ENCODE assay signal across 23 mouse cellular contexts in genomic region chr1:143145111-143145984, GRCm38 (mm10).
"Had no signal": no experiment of that assay in that cellular context is flagged by ENCODE, and none has a peak within 500 bp of the region (broad histone marks: within the 10 kb centered on the region; RNA-seq: fewer than 3 reads in every experiment).

No protein-coding gene starts in this region.

- H3K4me2 ChIP-seq: kidney, embryonic 15.5 days; limb, embryonic 13.5 days; liver, embryonic 12.5 days; liver, embryonic 15.5 days; lung, embryonic 15.5 days; neural tube, embryonic 12.5 days; neural tube, embryonic 15.5 days had no signal

- DNase-seq: kidney, adult 8-10 months; kidney, postnatal 10 days; kidney, postnatal 36 days; liver; lung, adult 18-20 months; lung, postnatal 10 days; lung, postnatal 36 days; right cerebral cortex, adult 18-20 months; right cerebral cortex, postnatal 14 days; right cerebral cortex, postnatal 4 days; thymus, adult 2 months; thymus, postnatal 14 days; thymus, postnatal 4 days had no signal

- ATAC-seq: liver, embryonic 12.5 days had no signal

- H3K36me3 ChIP-seq: kidney, embryonic 15.5 days; limb, embryonic 10.5 days; limb, embryonic 13.5 days; liver, embryonic 12.5 days; liver, embryonic 15.5 days; lung, embryonic 15.5 days; neural tube, embryonic 12.5 days; neural tube, embryonic 15.5 days had no signal

- H3K4me3 ChIP-seq: kidney, embryonic 15.5 days; limb, embryonic 10.5 days; limb, embryonic 13.5 days; liver, embryonic 12.5 days; liver, embryonic 15.5 days; lung, embryonic 15.5 days; megakaryocyte, embryonic 14.5 days; neural tube, embryonic 12.5 days; neural tube, embryonic 15.5 days had no signal

- H3K9me3 ChIP-seq: kidney, embryonic 15.5 days; limb, embryonic 10.5 days; limb, embryonic 13.5 days; liver, embryonic 12.5 days; liver, embryonic 15.5 days; lung, embryonic 15.5 days; megakaryocyte, embryonic 14.5 days; neural tube, embryonic 12.5 days; neural tube, embryonic 15.5 days had no signal

- H3K27me3 ChIP-seq: kidney, embryonic 15.5 days; limb, embryonic 13.5 days; liver, embryonic 12.5 days; liver, embryonic 15.5 days; lung, embryonic 15.5 days; megakaryocyte, embryonic 14.5 days; neural tube, embryonic 12.5 days; neural tube, embryonic 15.5 days had no signal

- H3K4me1 ChIP-seq: kidney, embryonic 15.5 days; limb, embryonic 10.5 days; limb, embryonic 13.5 days; liver, embryonic 12.5 days; liver, embryonic 15.5 days; lung, embryonic 15.5 days; megakaryocyte, embryonic 14.5 days; neural tube, embryonic 12.5 days; neural tube, embryonic 15.5 days had no signal

- H3K9ac ChIP-seq: kidney, embryonic 15.5 days; limb, embryonic 13.5 days; liver, embryonic 12.5 days; liver, embryonic 15.5 days; lung, embryonic 15.5 days; neural tube, embryonic 12.5 days; neural tube, embryonic 15.5 days had no signal

- H3K27ac ChIP-seq: kidney, embryonic 15.5 days; limb, embryonic 10.5 days; limb, embryonic 13.5 days; liver, embryonic 12.5 days; liver, embryonic 15.5 days; lung, embryonic 15.5 days; neural tube, embryonic 12.5 days; neural tube, embryonic 15.5 days; stomach, postnatal 0 days had no signal
